Mouse (Mus musculus): Measurements from ENCODE around the gene Coq7. TPM values are rescaled to one million over a fixed set of nuclear protein-coding genes. Genes with fewer than 3 reads are reported as not detected.

Gene Coq7
- polyA plus RNA-seq, 1 experiment, result 23.7 TPM

DNA sequence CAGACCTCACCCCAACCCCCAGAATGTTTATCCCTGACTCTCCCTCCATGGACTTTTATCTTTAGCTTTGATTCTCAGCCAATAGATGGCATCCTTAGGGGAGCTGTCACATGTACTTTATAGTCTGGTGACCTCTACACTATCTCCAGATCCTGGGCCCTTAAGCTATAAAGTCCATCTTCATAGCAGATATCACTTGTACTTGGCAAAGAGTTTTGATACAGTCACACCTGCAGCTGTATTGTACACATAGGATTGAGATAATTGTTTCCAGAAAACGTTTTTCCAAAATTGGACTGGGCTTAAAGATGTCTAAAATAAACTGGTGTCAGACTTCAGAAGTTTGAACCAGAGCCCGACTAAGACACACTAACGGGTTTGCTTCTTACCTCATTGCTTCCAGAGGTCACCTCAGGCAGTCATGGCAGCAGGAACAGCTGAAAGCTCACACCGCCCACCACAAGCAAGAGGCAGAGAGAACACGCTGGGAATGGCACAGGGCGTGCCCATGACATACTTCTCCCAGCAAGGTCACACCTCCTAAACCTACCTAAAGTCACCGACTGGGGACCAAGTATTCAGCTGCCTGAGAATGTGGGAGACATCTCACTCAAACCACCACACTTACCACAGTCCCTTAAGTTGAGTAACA is 33.2 kb downstream of the Coq7 start:
- H3K27ac ChIP-seq (ENCODE audit: control insufficient read depth, insufficient read depth, low read depth, low read length), result no peak overlapping the region
- no peaks in the 10 kb centered on the region for H3K36me3 ChIP-seq (ENCODE audit: control insufficient read depth, insufficient read depth, low read length)
- peaks cover 7% of the 10 kb centered on the region for H3K4me1 ChIP-seq (ENCODE audit: control insufficient read depth, insufficient read depth, low read length)
- no peak for TF ChIP-seq POLR2A (IDR thresholded peaks at IDR 0.05; ENCODE audit: control insufficient read depth, low read depth, low read length)
- TF ChIP-seq CTCF (IDR thresholded peaks at IDR 0.05; ENCODE audit: control insufficient read depth, insufficient read depth, insufficient replicate concordance, low read depth, low read length), result no peak
- no peak overlapping the region for H3K4me3 ChIP-seq (ENCODE audit: control insufficient read depth, low read depth, low read length)
- no peaks in the 10 kb centered on the region for H3K27me3 ChIP-seq (ENCODE audit: control insufficient read depth, insufficient read depth, low read length)

DNA sequence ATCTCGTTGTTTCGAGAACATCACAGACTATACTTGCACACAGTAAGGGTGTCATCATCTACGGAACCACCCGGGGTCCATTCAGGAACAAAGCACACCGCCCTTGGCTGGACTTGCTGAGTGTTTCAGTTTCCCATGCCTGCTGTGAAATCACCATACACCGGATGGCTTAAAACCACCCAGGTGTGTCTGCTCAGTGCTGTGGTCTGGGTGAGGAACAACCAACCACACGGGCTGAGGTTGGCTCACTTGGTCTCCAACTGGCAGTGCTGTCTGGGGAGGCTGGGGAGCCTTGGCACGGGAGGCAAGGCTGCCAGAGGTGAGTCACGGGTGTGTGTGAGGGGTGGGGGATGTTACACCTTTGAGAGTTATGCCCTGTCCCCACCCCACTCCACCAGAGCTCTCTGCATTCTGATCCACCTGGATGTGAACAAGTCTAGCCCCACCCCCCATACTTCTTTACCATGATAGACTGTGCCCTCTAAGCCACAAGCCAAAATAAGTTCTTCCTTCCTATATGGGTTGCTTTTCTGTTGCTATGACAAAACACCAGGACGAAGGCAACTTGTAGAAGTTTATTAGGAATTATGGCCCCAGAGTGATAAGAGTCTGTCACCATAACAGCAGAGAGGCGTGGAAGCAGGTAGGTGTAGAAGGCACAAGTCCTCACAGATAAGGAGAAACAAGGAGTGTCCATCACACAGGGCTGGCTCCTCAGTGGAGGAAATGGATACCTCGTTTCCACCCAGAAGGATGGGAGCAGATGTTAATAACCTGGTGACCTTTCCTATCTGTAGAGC is 34.0 kb downstream of the Coq7 start:
- no peaks in the 10 kb centered on the region for H3K36me3 ChIP-seq (ENCODE audit: control insufficient read depth, insufficient read depth, low read length)
- TF ChIP-seq POLR2A (IDR thresholded peaks at IDR 0.05; ENCODE audit: control insufficient read depth, low read depth, low read length) (no peak), CTCF (IDR thresholded peaks at IDR 0.05; ENCODE audit: control insufficient read depth, insufficient read depth, insufficient replicate concordance, low read depth, low read length) (no peak)
- peaks cover 7% of the 10 kb centered on the region for H3K4me1 ChIP-seq (ENCODE audit: control insufficient read depth, insufficient read depth, low read length)
- H3K27me3 ChIP-seq (ENCODE audit: control insufficient read depth, insufficient read depth, low read length), result no peaks in the 10 kb centered on the region
- no peak overlapping the region for H3K27ac ChIP-seq (ENCODE audit: control insufficient read depth, insufficient read depth, low read depth, low read length)
- no peak overlapping the region for H3K4me3 ChIP-seq (ENCODE audit: control insufficient read depth, low read depth, low read length)

DNA sequence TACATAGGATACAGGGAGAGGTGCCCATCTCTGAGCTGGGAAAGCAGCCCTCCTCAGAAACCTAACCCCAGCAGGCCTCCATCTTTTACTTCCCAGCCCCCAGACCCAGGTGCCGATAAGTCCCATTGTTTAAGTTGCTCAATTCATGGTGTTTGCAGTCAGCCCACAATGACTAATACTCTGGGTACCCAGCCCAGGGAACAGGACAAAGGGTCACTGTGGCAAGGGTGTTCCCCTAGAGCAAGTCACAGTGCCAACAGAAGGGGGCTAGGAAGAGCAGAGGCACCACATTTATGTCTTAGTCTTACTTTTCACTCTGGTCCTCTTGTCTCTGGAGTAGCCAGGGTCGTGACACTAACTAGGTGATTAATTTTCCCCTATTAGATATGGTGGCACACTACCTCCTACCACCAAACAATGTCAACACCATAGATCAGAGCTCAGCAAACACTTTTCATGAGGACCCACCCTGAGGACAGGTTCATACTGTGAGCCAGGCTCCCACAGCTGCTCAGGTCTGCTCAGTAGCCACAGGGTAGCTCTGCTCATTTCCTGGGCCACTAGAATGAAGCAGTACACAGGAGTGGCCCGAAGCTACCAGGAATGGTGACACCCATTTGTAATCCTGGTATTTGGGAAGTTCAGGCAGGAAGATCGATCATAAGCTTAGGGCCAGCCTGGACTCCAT is 38.1 kb downstream of the Coq7 start:
- H3K36me3 ChIP-seq (ENCODE audit: control insufficient read depth, insufficient read depth, low read length), result no peaks in the 10 kb centered on the region
- TF ChIP-seq POLR2A (IDR thresholded peaks at IDR 0.05; ENCODE audit: control insufficient read depth, low read depth, low read length) (no peak), CTCF (IDR thresholded peaks at IDR 0.05; ENCODE audit: control insufficient read depth, insufficient read depth, insufficient replicate concordance, low read depth, low read length) (no peak)
- peaks cover 15% of the 10 kb centered on the region for H3K4me1 ChIP-seq (ENCODE audit: control insufficient read depth, insufficient read depth, low read length)
- H3K27ac ChIP-seq (ENCODE audit: control insufficient read depth, insufficient read depth, low read depth, low read length), result no peak overlapping the region
- peaks cover 3% of the 10 kb centered on the region; the same call in 1 of the 2 replicates for H3K27me3 ChIP-seq (ENCODE audit: control insufficient read depth, insufficient read depth, low read length)
- H3K4me3 ChIP-seq (ENCODE audit: control insufficient read depth, low read depth, low read length), result no peak overlapping the region

DNA sequence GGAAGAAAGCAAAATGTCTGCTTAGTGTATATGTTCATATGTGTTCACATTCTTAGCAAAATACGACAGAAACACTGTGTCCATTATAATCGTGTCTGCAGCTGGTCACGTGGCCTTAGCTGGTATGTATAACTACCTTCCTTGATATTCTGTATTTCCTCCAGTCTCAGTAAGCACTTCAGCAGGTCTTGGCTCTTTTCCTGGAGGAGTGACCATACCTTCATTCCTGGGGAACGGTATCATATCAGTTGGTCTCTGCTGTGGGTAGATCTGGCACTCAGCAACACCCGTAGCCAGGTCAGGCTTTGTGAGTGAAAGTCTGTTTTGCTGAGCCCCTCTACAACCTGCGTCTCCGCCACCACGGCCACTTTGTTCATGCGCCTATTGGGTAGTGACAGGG is 39.3 kb downstream of the Coq7 start:
- Histone ChIP-seq H3K4me1 (ENCODE audit: control insufficient read depth, insufficient read depth, low read length) (peaks cover 19% of the 10 kb centered on the region), H3K27ac (ENCODE audit: control insufficient read depth, insufficient read depth, low read depth, low read length) (no peak overlapping the region), H3K4me3 (ENCODE audit: control insufficient read depth, low read depth, low read length) (no peak overlapping the region), H3K27me3 (ENCODE audit: control insufficient read depth, insufficient read depth, low read length) (peaks cover 3% of the 10 kb centered on the region; the same call in 1 of the 2 replicates), H3K36me3 (ENCODE audit: control insufficient read depth, insufficient read depth, low read length) (no peaks in the 10 kb centered on the region)
- no peak for TF ChIP-seq POLR2A (IDR thresholded peaks at IDR 0.05; ENCODE audit: control insufficient read depth, low read depth, low read length)
- TF ChIP-seq CTCF (IDR thresholded peaks at IDR 0.05; ENCODE audit: control insufficient read depth, insufficient read depth, insufficient replicate concordance, low read depth, low read length), result no peak

DNA sequence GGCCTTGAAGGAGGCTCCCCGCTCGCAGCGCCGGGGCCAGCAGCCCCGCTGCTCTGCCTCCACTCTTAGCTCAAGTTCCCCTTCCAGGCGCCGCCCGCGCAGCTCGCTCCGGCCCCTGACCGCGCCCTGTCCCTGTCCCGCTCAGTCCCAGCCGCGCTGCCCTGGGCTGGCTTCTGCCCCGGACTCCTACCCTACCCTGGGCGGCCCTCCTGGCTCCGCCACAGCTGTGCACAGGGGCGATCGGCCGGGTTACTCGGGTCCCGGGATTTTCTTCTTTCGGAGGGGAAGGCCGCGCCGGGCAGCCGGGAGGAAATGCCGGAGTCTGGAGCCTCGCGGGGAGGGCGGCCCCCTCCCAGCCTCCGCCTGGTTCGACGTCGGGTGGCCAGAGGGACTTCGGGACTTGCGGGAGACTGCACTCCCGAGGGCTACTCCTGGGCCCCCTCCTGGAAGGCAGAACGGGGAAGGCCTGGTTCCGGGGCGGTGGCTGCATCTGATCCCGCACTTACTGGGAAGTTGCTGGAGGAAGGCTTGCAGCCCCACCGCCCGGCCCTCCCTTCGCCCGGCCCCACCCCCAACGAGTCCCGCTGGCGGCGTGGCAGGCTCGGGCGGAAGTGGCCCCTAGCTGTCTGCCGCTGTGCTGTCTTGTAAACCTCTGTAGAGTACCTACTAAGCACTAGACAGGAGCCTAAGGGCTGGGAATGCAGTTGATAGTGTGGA is 41.6 kb downstream of the Coq7 start, which contains the start of gene Itpripl2:
TSS of gene Itpripl2 (minus strand) at position 545 of the 717 bp plus-strand sequence.
- Histone ChIP-seq H3K4me3 (ENCODE audit: control insufficient read depth, low read depth, low read length) (peak within 1 kb of the TSS; percentile 79), H3K4me1 (ENCODE audit: control insufficient read depth, insufficient read depth, low read length) (peaks cover 19% of the 10 kb centered on the region), H3K36me3 (ENCODE audit: control insufficient read depth, insufficient read depth, low read length) (no peaks in the 10 kb centered on the region), H3K27ac (ENCODE audit: control insufficient read depth, insufficient read depth, low read depth, low read length) (peak within 1 kb of the TSS; percentile 35), H3K27me3 (ENCODE audit: control insufficient read depth, insufficient read depth, low read length) (peaks cover 3% of the 10 kb centered on the region; the same call in 1 of the 2 replicates)
- TF ChIP-seq CTCF (IDR thresholded peaks at IDR 0.05; ENCODE audit: control insufficient read depth, insufficient read depth, insufficient replicate concordance, low read depth, low read length), result no peak
- no peak for TF ChIP-seq POLR2A (IDR thresholded peaks at IDR 0.05; ENCODE audit: control insufficient read depth, low read depth, low read length)

DNA sequence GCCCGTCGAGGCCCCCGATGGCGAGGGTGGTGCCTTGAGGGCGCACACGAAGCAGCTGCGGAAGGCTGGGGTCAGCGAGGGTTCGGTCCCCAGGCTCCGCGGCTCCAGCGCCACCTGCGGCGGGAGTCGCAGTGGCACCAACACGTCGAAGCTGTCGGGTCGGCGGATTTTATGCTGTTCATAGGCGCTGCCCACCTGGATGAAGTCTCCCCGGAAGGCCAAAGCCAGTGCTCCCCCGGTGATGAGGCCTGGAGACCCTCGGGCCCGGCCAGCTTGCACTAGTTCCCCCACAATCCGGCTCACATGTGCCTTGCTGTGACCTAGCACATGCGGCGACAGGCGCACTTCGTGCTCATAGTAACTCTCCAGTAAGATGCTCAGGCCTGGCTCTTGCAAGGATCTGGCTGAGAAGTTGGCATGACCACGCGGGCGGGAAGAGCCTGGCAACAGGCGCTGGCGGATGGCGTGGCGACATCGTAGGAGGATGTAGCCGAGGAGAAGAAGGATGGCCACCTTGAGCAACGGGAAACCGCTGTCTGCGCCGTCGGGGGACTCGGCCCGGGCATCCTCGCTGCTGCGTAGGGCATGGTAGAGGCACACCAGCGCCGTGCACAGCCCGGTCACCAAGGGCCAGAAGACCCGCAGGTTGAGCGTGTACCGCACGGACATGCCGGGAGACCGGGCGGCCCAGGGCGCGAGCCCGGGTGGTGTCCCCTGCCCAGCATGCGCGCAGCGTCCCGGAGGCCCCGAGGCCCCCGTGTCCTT is 42.3 kb downstream of the Coq7 start:
- no peaks in the 10 kb centered on the region for H3K36me3 ChIP-seq (ENCODE audit: control insufficient read depth, insufficient read depth, low read length)
- H3K4me3 ChIP-seq (ENCODE audit: control insufficient read depth, low read depth, low read length), result peak overlapping the region; percentile 79
- TF ChIP-seq CTCF (IDR thresholded peaks at IDR 0.05; ENCODE audit: control insufficient read depth, insufficient read depth, insufficient replicate concordance, low read depth, low read length) (no peak), POLR2A (IDR thresholded peaks at IDR 0.05; ENCODE audit: control insufficient read depth, low read depth, low read length) (no peak)
- peaks cover 19% of the 10 kb centered on the region for H3K4me1 ChIP-seq (ENCODE audit: control insufficient read depth, insufficient read depth, low read length)
- peaks cover 3% of the 10 kb centered on the region; the same call in 1 of the 2 replicates for H3K27me3 ChIP-seq (ENCODE audit: control insufficient read depth, insufficient read depth, low read length)
- no peak overlapping the region for H3K27ac ChIP-seq (ENCODE audit: control insufficient read depth, insufficient read depth, low read depth, low read length)

Data from testis, adult 2 months (tissue).